Mouse (Mus musculus) midbrain, embryonic 11.5 days (tissue): ENCODE results near the gene Crybg1. TPM values are rescaled to one million over a fixed set of nuclear protein-coding genes. Genes with fewer than 3 reads are reported as not detected.
A peak's percentile ranks its signal among the peaks of the same experiment; 100 is the strongest.

Source experiments
- ATAC-seq: fragments of 200-750 bp; cut with Nextera tagmentation; 2 replicates; pipeline ENCODE4 v1.8.0; 2017; ENCODE audit warnings: moderate TSS enrichment, moderate library complexity; ENCODE audit not compliant: low FRiP score
- DNase-seq: peaks from one replicate; pipeline ENCODE4 v3.0.0; 2015; ENCODE audit warnings: low spot score; ENCODE audit errors: missing footprints
- H3K27ac ChIP-seq: fragments of 300-500 bp; sonication (generic); 2 replicates; pipeline ENCODE4 v1.5.1; 2014; ENCODE audit warnings: low read depth, low read length
- H3K27me3 ChIP-seq: fragments of 300-500 bp; sonication (generic); 2 replicates; pipeline ENCODE4 v1.6.1; 2014; ENCODE audit warnings: mild to moderate bottlenecking, low read length, moderate library complexity, mixed read lengths; ENCODE audit not compliant: control insufficient read depth, insufficient read depth
- H3K36me3 ChIP-seq: fragments of 300-500 bp; sonication (generic); 2 replicates; pipeline ENCODE4 v1.6.1; 2014; ENCODE audit warnings: mild to moderate bottlenecking, low read length, moderate library complexity, mixed read lengths; ENCODE audit not compliant: control insufficient read depth, insufficient read depth
- H3K4me1 ChIP-seq: fragments of 300-500 bp; sonication (generic); 2 replicates; pipeline ENCODE4 v1.6.1; 2014; ENCODE audit warnings: low read length; ENCODE audit not compliant: control insufficient read depth, insufficient read depth
- H3K4me2 ChIP-seq: fragments of 300-500 bp; sonication (generic); 2 replicates; pipeline ENCODE4 v1.6.1; 2014; ENCODE audit warnings: mild to moderate bottlenecking, moderate library complexity
- H3K4me3 ChIP-seq: fragments of 300-500 bp; sonication (generic); 2 replicates; pipeline ENCODE4 v1.5.1; 2014; ENCODE audit warnings: low read depth, low read length
- H3K9ac ChIP-seq: fragments of 300-500 bp; sonication (generic); 2 replicates; pipeline ENCODE4 v1.6.1; 2014; ENCODE audit warnings: low read length
- H3K9me3 ChIP-seq: fragments of 300-500 bp; sonication (generic); 2 replicates; pipeline ENCODE4 v1.6.1; 2016; ENCODE audit warnings: low read length; ENCODE audit not compliant: control insufficient read depth
- WGBS: fragments of 180-500 bp; shearing (Covaris S2); extraction: QIAGEN DNeasy Blood & Tissue Kit; methylation state at CpG from one replicate; pipeline ENCODE4 v1.1.7; 2014; 5-methylcytosine and 5-hydroxymethylcytosine counted together
- polyA plus RNA-seq: library from polyadenylated mRNA; unstranded; fragments of >200 nt; fragmentation: Nextera tagmentation; extraction: Ambion mirVana; gene quantifications from 2 replicates; pipeline ENCODE4 v1.2.1, GENCODE M21; 2014

Gene Crybg1
- polyA plus RNA-seq, 1 experiment from 2014 or later = 0.27 TPM

DNA sequence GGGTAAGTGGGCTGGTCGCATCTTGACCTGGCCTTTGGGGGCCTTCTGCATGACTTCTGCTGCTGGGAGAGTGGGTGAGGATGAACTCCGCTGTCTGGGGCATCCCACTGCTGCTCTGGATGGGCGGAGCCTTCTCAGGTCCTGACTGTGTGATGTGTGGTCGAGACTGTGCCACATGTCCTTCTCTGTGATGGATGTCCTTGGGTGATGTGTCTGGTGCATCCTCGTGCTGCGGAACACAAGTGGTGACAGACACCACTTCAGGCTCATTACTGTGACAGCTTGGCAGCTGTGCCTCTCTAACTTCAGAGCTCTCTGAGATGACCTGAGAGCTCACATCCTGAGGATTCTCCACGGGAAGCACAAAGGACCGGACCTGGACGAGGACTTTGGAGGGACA lies 150.6 kb downstream of the Crybg1 start:
- peaks cover 11% of the 10 kb centered on the region for H3K27me3 ChIP-seq
- no peaks in the 10 kb centered on the region for H3K4me1 ChIP-seq
- no peak for DNase-seq
- no peak overlapping the region for H3K27ac ChIP-seq
- H3K9me3 ChIP-seq = no peaks in the 10 kb centered on the region
- no peak overlapping the region for H3K4me3 ChIP-seq
- H3K9ac ChIP-seq = no peak overlapping the region
- no peak overlapping the region for H3K4me2 ChIP-seq
- ATAC-seq = no peak
- no peaks in the 10 kb centered on the region for H3K36me3 ChIP-seq
- WGBS = 85% methylated on average over 9 of the region's 9 CpGs

DNA sequence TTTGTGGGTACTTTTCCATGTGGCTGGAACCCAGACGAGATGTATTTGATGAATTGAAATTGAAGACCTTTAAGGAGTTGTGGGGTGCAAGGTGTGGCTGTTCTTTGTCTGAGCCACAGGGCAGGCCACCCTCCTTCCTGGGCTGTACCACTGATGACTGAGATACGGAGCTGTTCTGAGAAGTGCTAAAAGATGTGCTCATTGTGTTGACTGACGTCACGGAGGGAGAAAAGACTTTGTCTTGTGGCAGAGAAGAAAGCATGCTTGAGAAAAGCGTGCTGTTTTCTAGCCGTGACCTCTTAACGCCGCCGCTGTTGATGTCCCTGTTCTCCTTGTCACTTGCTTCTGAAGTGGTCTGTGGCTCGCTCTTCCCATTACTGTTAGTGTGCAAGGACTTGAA lies 151.4 kb downstream of the Crybg1 start:
- Histone ChIP-seq H3K4me2 (no peak overlapping the region), H3K27ac (no peak overlapping the region), H3K9me3 (no peaks in the 10 kb centered on the region), H3K36me3 (no peaks in the 10 kb centered on the region), H3K27me3 (peaks cover 3% of the 10 kb centered on the region), H3K4me3 (no peak overlapping the region), H3K4me1 (no peaks in the 10 kb centered on the region), H3K9ac (no peak overlapping the region)
- ATAC-seq = no peak
- 81% methylated on average over 10 of the region's 10 CpGs for whole genome bisulfite sequencing
- DNase-seq = no peak

DNA sequence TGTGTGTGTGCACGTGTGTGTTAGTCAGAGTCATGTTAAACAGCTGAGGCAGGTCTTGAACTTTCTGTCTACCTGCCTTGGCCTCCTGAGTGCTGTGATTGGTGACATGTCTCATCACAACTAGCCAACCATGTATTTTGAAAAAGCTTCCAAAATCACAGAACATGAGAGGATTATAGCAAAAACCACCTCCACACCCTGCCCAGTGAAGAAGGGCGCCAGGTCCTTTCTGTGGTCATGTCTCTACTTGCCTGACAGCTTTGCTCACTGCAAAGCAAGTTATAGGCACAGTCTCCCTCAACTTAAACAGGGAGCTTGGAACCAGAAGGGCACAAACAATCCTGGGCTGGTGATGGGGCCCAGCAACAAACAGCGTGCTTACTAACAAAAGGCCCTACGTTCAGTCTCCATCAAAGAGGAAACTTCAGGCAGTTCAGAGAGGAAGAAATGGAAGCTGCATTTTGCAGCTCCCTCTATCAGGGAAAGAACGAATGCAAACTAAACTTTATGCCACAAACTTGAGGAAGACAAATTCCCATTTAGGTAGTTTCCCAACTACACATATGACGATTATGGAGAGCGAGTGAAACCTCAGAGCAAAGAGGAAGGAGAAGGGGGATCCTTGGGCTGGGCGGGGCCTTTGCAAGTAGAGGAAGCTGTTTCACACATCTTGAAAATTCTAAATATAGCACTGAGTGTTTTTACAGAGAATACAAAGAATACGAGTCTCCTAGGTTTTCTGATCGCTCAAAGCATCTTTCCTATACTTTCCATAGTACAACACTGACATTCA lies 152.6 kb downstream of the Crybg1 start:
- no peak overlapping the region for H3K9ac ChIP-seq
- H3K4me3 ChIP-seq = no peak overlapping the region
- no peak for DNase-seq
- 89% methylated on average over 10 of the region's 10 CpGs for WGBS
- no peaks in the 10 kb centered on the region for H3K27me3 ChIP-seq
- ATAC-seq = no peak
- H3K27ac ChIP-seq = no peak overlapping the region
- H3K4me2 ChIP-seq = no peak overlapping the region
- no peaks in the 10 kb centered on the region for H3K4me1 ChIP-seq
- no peaks in the 10 kb centered on the region for H3K36me3 ChIP-seq
- no peaks in the 10 kb centered on the region for H3K9me3 ChIP-seq

- no peak for DNase-seq
- no peak overlapping the region for H3K9ac ChIP-seq
- no peaks in the 10 kb centered on the region for H3K36me3 ChIP-seq
- H3K4me2 ChIP-seq = no peak overlapping the region
- H3K27ac ChIP-seq = no peak overlapping the region
- H3K4me1 ChIP-seq = no peaks in the 10 kb centered on the region
- WGBS = 15% methylated on average over 6 of the region's 6 CpGs
- no peak overlapping the region for H3K4me3 ChIP-seq
- no peak for ATAC-seq
- H3K9me3 ChIP-seq = no peaks in the 10 kb centered on the region
- H3K27me3 ChIP-seq = no peaks in the 10 kb centered on the region
Measured at GRCm38 (mm10) chr10:43993198-43993597, 155.5 kb downstream of the Crybg1 start.

- H3K27me3 ChIP-seq = no peaks in the 10 kb centered on the region
- H3K4me3 ChIP-seq = no peak overlapping the region
- H3K4me2 ChIP-seq = no peak overlapping the region
- no peaks in the 10 kb centered on the region for H3K9me3 ChIP-seq
- no peaks in the 10 kb centered on the region for H3K36me3 ChIP-seq
- WGBS = 85% methylated on average over 5 of the region's 5 CpGs
- no peak overlapping the region for H3K27ac ChIP-seq
- no peak for ATAC-seq
- DNase-seq = no peak
- H3K9ac ChIP-seq = no peak overlapping the region
- no peaks in the 10 kb centered on the region for H3K4me1 ChIP-seq
Measured at GRCm38 (mm10) chr10:43992506-43992905, 156.1 kb downstream of the Crybg1 start.

DNA sequence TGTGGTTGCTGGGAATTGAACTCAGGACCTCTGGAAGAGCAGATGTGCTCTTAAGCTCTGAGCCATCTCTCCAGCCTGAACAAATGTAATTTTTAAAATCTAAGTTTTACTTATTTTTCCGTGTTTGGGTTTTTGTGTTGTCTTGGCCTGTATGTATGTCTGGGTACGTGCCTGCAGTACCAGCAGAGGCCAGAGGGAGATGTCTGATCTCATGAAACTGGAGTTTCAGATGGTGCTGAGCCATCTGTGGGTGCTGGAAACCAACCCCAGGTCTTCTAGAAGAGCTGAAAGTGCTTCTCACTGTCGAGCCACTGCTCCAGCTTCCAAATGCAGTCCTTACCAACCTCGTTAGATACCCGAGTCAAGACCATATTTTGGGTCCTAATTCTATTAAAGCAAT lies 157.4 kb downstream of the Crybg1 start:
- Histone ChIP-seq H3K27ac (no peak overlapping the region), H3K9ac (no peak overlapping the region), H3K4me3 (no peak overlapping the region), H3K36me3 (no peaks in the 10 kb centered on the region), H3K27me3 (no peaks in the 10 kb centered on the region), H3K9me3 (no peaks in the 10 kb centered on the region), H3K4me1 (no peaks in the 10 kb centered on the region), H3K4me2 (no peak overlapping the region)
- DNase-seq (no peak), ATAC-seq (no peak)
- WGBS = 89% methylated on average over 5 of the region's 5 CpGs

GRCm38 (mm10) chr10:43983866-43984265 lies 164.8 kb downstream of the Crybg1 start:
- Histone ChIP-seq H3K27ac (no peak overlapping the region), H3K36me3 (no peaks in the 10 kb centered on the region), H3K9me3 (no peaks in the 10 kb centered on the region), H3K9ac (no peak overlapping the region), H3K4me1 (no peaks in the 10 kb centered on the region), H3K27me3 (no peaks in the 10 kb centered on the region), H3K4me3 (no peak overlapping the region), H3K4me2 (no peak overlapping the region)
- no peak for ATAC-seq
- DNase-seq = peak; percentile 39
- 87% methylated on average over 2 of the region's 2 CpGs for WGBS

DNA sequence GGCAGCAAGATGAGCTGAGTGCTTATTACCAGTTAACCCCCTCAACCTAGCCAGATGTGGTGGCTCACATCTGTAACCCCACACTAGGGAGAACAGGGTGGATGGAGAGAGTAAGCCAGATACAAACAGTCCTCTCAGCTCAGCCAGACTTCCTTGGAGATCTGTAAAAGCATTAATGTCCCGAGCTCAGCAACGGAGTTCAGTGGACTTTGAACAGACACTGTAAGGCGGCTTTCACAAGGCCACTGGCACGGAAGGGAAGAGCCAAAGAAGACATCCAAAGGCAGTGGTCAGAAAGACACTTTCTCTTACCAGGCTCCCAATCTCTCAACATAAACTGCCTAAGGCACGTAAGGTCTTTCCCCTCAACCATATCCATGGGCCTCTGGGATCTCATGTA lies 165.4 kb downstream of the Crybg1 start:
- Histone ChIP-seq H3K27ac (no peak overlapping the region), H3K4me1 (no peaks in the 10 kb centered on the region), H3K4me2 (no peak overlapping the region), H3K9me3 (no peaks in the 10 kb centered on the region), H3K36me3 (no peaks in the 10 kb centered on the region), H3K4me3 (no peak overlapping the region), H3K27me3 (no peaks in the 10 kb centered on the region), H3K9ac (no peak overlapping the region)
- 87% methylated on average over 5 of the region's 5 CpGs for WGBS
- DNase-seq (no peak), ATAC-seq (no peak)

GRCm38 (mm10) chr10:43982470-43982869 lies 166.2 kb downstream of the Crybg1 start:
- no peak overlapping the region for H3K4me3 ChIP-seq
- WGBS = 96% methylated on average over 6 of the region's 6 CpGs
- H3K4me2 ChIP-seq = no peak overlapping the region
- DNase-seq (no peak), ATAC-seq (no peak)
- H3K9me3 ChIP-seq = no peaks in the 10 kb centered on the region
- no peaks in the 10 kb centered on the region for H3K36me3 ChIP-seq
- H3K9ac ChIP-seq = no peak overlapping the region
- no peaks in the 10 kb centered on the region for H3K27me3 ChIP-seq
- H3K27ac ChIP-seq = no peak overlapping the region
- no peaks in the 10 kb centered on the region for H3K4me1 ChIP-seq
